Mouse (Mus musculus) thymus, postnatal 0 days (tissue): ENCODE results near the gene 9330182L06Rik. TPM values are rescaled to one million over a fixed set of nuclear protein-coding genes. Genes with fewer than 3 reads are reported as not detected.

Experiments
- DNase-seq: peaks from one replicate; pipeline ENCODE4 v3.0.0-alpha.2; 2015; ENCODE audit warnings: low spot score
- polyA plus RNA-seq: library from polyadenylated mRNA; unstranded; fragments of >200 nt; fragmentation: Nextera tagmentation; extraction: Ambion mirVana; gene quantifications from 2 replicates; pipeline ENCODE4 v1.2.1, GENCODE M21; 2015

Gene 9330182L06Rik
- polyA plus RNA-seq, 1 experiment from 2014 or later, result 0.20 TPM

GRCm38 (mm10) chr5:9361982-9362661 is 96.2 kb downstream of the 9330182L06Rik start:
- DNase-seq, result no peak

GRCm38 (mm10) chr5:9364937-9365336 is 99.0 kb downstream of the 9330182L06Rik start:
- no peak for DNase-seq

- no peak for DNase-seq
Measured at GRCm38 (mm10) chr5:9367920-9368692, 102.2 kb downstream of the 9330182L06Rik start.

- no peak for DNase-seq
Measured at GRCm38 (mm10) chr5:9371127-9371526, 105.2 kb downstream of the 9330182L06Rik start.

- no peak for DNase-seq
Measured at GRCm38 (mm10) chr5:9373341-9373740, 107.4 kb downstream of the 9330182L06Rik start.

GRCm38 (mm10) chr5:9389968-9390367 is 124.0 kb downstream of the 9330182L06Rik start:
- DNase-seq, result no peak

- no peak for DNase-seq
Measured at GRCm38 (mm10) chr5:9391858-9392393, 126.0 kb downstream of the 9330182L06Rik start.

GRCm38 (mm10) chr5:9417098-9417497 is 151.2 kb downstream of the 9330182L06Rik start:
- no peak for DNase-seq

- no peak for DNase-seq
Measured at GRCm38 (mm10) chr5:9417802-9418201, 151.9 kb downstream of the 9330182L06Rik start.

- DNase-seq, result no peak
Measured at GRCm38 (mm10) chr5:9419964-9420363, 154.0 kb downstream of the 9330182L06Rik start.

GRCm38 (mm10) chr5:9424464-9424863 is 158.5 kb downstream of the 9330182L06Rik start:
- DNase-seq, result no peak

GRCm38 (mm10) chr5:9427165-9427564 is 161.2 kb downstream of the 9330182L06Rik start:
- DNase-seq, result no peak

- DNase-seq, result no peak
Measured at GRCm38 (mm10) chr5:9427581-9428241, 161.8 kb downstream of the 9330182L06Rik start.

GRCm38 (mm10) chr5:9428728-9429127 is 162.8 kb downstream of the 9330182L06Rik start:
- no peak for DNase-seq

GRCm38 (mm10) chr5:9446146-9446545 is 180.2 kb downstream of the 9330182L06Rik start:
- no peak for DNase-seq

- DNase-seq, result no peak
Measured at GRCm38 (mm10) chr5:9448931-9449330, 183.0 kb downstream of the 9330182L06Rik start.

GRCm38 (mm10) chr5:9449570-9449969 is 183.7 kb downstream of the 9330182L06Rik start:
- no peak for DNase-seq

- no peak for DNase-seq
Measured at GRCm38 (mm10) chr5:9453298-9453697, 187.4 kb downstream of the 9330182L06Rik start.

GRCm38 (mm10) chr5:9477587-9477986 is 211.7 kb downstream of the 9330182L06Rik start:
- no peak for DNase-seq

GRCm38 (mm10) chr5:9495456-9495855 is 229.5 kb downstream of the 9330182L06Rik start:
- no peak for DNase-seq

GRCm38 (mm10) chr5:9497235-9497634 is 231.3 kb downstream of the 9330182L06Rik start:
- DNase-seq, result no peak

GRCm38 (mm10) chr5:9511027-9511426 is 245.1 kb downstream of the 9330182L06Rik start:
- no peak for DNase-seq
